Mouse (Mus musculus) limb, embryonic 13.5 days (tissue): ENCODE results near the gene Gm10320. TPM values are rescaled to one million over a fixed set of nuclear protein-coding genes. Genes with fewer than 3 reads are reported as not detected.
A peak's percentile ranks its signal among the peaks of the same experiment; 100 is the strongest.

ENCODE experiments used
- ATAC-seq: fragments of 200-750 bp; cut with Nextera tagmentation; 2 replicates; pipeline ENCODE4 v1.8.0; 2017; ENCODE audit warnings: low read depth, moderate number of reproducible peaks, moderate TSS enrichment; ENCODE audit not compliant: low FRiP score
- H3K27ac ChIP-seq: fragments of 300-500 bp; sonication (generic); 2 replicates; pipeline ENCODE4 v1.5.1; 2015; ENCODE audit warnings: inconsistent platforms, mild to moderate bottlenecking, moderate library complexity
- H3K27me3 ChIP-seq: fragments of 300-500 bp; sonication (generic); 2 replicates; pipeline ENCODE4 v1.6.1; 2015; ENCODE audit warnings: mild to moderate bottlenecking, inconsistent platforms
- H3K36me3 ChIP-seq: fragments of 300-500 bp; sonication (generic); 2 replicates; pipeline ENCODE4 v1.6.1; 2015; ENCODE audit warnings: inconsistent platforms, mild to moderate bottlenecking, moderate library complexity
- H3K4me1 ChIP-seq: fragments of 300-500 bp; sonication (generic); 2 replicates; pipeline ENCODE4 v1.6.1; 2015; ENCODE audit warnings: inconsistent platforms
- H3K4me2 ChIP-seq: fragments of 300-500 bp; sonication (generic); replicated peaks from 2 replicates; pipeline ENCODE4 v1.6.1; 2015; ENCODE audit warnings: inconsistent platforms, mild to moderate bottlenecking, moderate library complexity
- H3K4me3 ChIP-seq: fragments of 300-500 bp; sonication (generic); 2 replicates; pipeline ENCODE4 v1.5.1; 2015; ENCODE audit warnings: moderate library complexity, mild to moderate bottlenecking, inconsistent platforms
- H3K9ac ChIP-seq: fragments of 300-500 bp; sonication (generic); 2 replicates; pipeline ENCODE4 v1.6.1; 2015; ENCODE audit warnings: mild to moderate bottlenecking, inconsistent platforms
- H3K9me3 ChIP-seq: fragments of 300-500 bp; sonication (generic); 2 replicates; pipeline ENCODE4 v1.6.1; 2016; ENCODE audit warnings: inconsistent platforms
- WGBS: fragments of 180-500 bp; shearing (Covaris S2); methylation state at CpG from one replicate; pipeline ENCODE4 v1.1.7; 2015; 5-methylcytosine and 5-hydroxymethylcytosine counted together
- polyA plus RNA-seq: library from polyadenylated mRNA; unstranded; fragments of >200 nt; fragmentation: Nextera tagmentation; extraction: Ambion mirVana; gene quantifications from 2 replicates; pipeline ENCODE4 v1.2.1, GENCODE M21; 2015

Gm10320 gene
- polyA plus RNA-seq: 1.8 and 3.4 TPM in 2 replicates

- H3K9me3 ChIP-seq: no peaks in the 10 kb centered on the region
- H3K4me3 ChIP-seq: no peak within 1 kb of the TSS
- ATAC-seq: no peak
- no peak within 1 kb of the TSS for H3K9ac ChIP-seq
- no peak within 1 kb of the TSS for H3K4me2 ChIP-seq
- peaks cover 10% of the 10 kb centered on the region for H3K27me3 ChIP-seq
- no peak within 1 kb of the TSS for H3K27ac ChIP-seq
- WGBS: 69% methylated on average over 3 of the region's 3 CpGs
- no peaks in the 10 kb centered on the region for H3K36me3 ChIP-seq
- H3K4me1 ChIP-seq: peaks cover 20% of the 10 kb centered on the region
These were observed at the start of gene Gm10320 for GRCm38 (mm10) chr13:98491909-98492308. Gene Gm10320 (minus strand): TSS chr13:98492001.

- no peaks in the 10 kb centered on the region for H3K9me3 ChIP-seq
- no peak overlapping the region for H3K27ac ChIP-seq
- 74% methylated on average over 2 of the region's 2 CpGs for whole genome bisulfite sequencing
- H3K36me3 ChIP-seq: no peaks in the 10 kb centered on the region
- H3K27me3 ChIP-seq: peaks cover 8% of the 10 kb centered on the region; the same call in 1 of the 2 replicates
- peaks cover 11% of the 10 kb centered on the region for H3K4me1 ChIP-seq
- no peak overlapping the region for H3K4me3 ChIP-seq
- no peak overlapping the region for H3K9ac ChIP-seq
- H3K4me2 ChIP-seq: no peak overlapping the region
- no peak for ATAC-seq
These were observed 49.8 kb upstream of the Gm10320 start for GRCm38 (mm10) chr13:98541601-98542000.

- H3K4me2 ChIP-seq: no peak overlapping the region
- no peak overlapping the region for H3K27ac ChIP-seq
- H3K9me3 ChIP-seq: no peaks in the 10 kb centered on the region
- no peak overlapping the region for H3K9ac ChIP-seq
- no peaks in the 10 kb centered on the region for H3K36me3 ChIP-seq
- no peak for ATAC-seq
- H3K4me1 ChIP-seq: peaks cover 6% of the 10 kb centered on the region
- H3K4me3 ChIP-seq: no peak overlapping the region
- WGBS: 86% methylated on average over 3 of the region's 3 CpGs
- H3K27me3 ChIP-seq: peaks cover 15% of the 10 kb centered on the region; the same call in 1 of the 2 replicates
These were observed 48.4 kb upstream of the Gm10320 start for GRCm38 (mm10) chr13:98540206-98540605.

GRCm38 (mm10) chr13:98539311-98539710 lies 47.5 kb upstream of the Gm10320 start:
- ATAC-seq: no peak
- H3K4me1 ChIP-seq: peaks cover 14% of the 10 kb centered on the region
- no peak overlapping the region for H3K27ac ChIP-seq
- H3K36me3 ChIP-seq: no peaks in the 10 kb centered on the region
- H3K9me3 ChIP-seq: no peaks in the 10 kb centered on the region
- H3K9ac ChIP-seq: no peak overlapping the region
- 43% methylated on average over 7 of the region's 7 CpGs for WGBS
- H3K4me2 ChIP-seq: no peak overlapping the region
- H3K4me3 ChIP-seq: no peak overlapping the region
- peaks cover 15% of the 10 kb centered on the region; the same call in 1 of the 2 replicates for H3K27me3 ChIP-seq

GRCm38 (mm10) chr13:98538587-98538986 lies 46.8 kb upstream of the Gm10320 start:
- Histone ChIP-seq H3K9me3 (no peaks in the 10 kb centered on the region), H3K27me3 (peaks cover 16% of the 10 kb centered on the region; the same call in 1 of the 2 replicates), H3K9ac (no peak overlapping the region), H3K4me1 (peaks cover 22% of the 10 kb centered on the region), H3K27ac (no peak overlapping the region), H3K36me3 (no peaks in the 10 kb centered on the region), H3K4me2 (no peak overlapping the region), H3K4me3 (no peak overlapping the region)
- ATAC-seq: no peak
- 71% methylated on average over 5 of the region's 5 CpGs for WGBS

GRCm38 (mm10) chr13:98534913-98535262 lies 43.1 kb upstream of the Gm10320 start:
- H3K9ac ChIP-seq: no peak overlapping the region
- no peak overlapping the region for H3K4me3 ChIP-seq
- peaks cover 34% of the 10 kb centered on the region for H3K4me1 ChIP-seq
- peak overlapping the region; percentile 61; the same call in 1 of the 2 replicates for H3K27ac ChIP-seq
- peak; percentile 32; the same call in 1 of the 2 replicates for ATAC-seq
- peak overlapping the region; percentile 58 for H3K4me2 ChIP-seq
- H3K27me3 ChIP-seq: peaks cover 23% of the 10 kb centered on the region
- H3K9me3 ChIP-seq: peaks cover 11% of the 10 kb centered on the region
- H3K36me3 ChIP-seq: no peaks in the 10 kb centered on the region
- WGBS: 13% methylated on average over 2 of the region's 2 CpGs

- Histone ChIP-seq H3K36me3 (no peaks in the 10 kb centered on the region), H3K9ac (no peak overlapping the region), H3K4me2 (peak overlapping the region; percentile 58), H3K27me3 (peaks cover 23% of the 10 kb centered on the region), H3K27ac (peak overlapping the region; percentile 61; the same call in 1 of the 2 replicates), H3K9me3 (peaks cover 11% of the 10 kb centered on the region), H3K4me1 (peaks cover 34% of the 10 kb centered on the region), H3K4me3 (peak overlapping the region; percentile 5; the same call in 1 of the 2 replicates)
- 11% methylated on average over 18 of the region's 18 CpGs for WGBS
- peak; percentile 72; the same call in 1 of the 2 replicates for ATAC-seq
These were observed 42.5 kb upstream of the Gm10320 start for GRCm38 (mm10) chr13:98534190-98534912.

- peaks cover 11% of the 10 kb centered on the region for H3K9me3 ChIP-seq
- WGBS: 14% methylated on average over 9 of the region's 9 CpGs
- peaks cover 34% of the 10 kb centered on the region for H3K4me1 ChIP-seq
- H3K27me3 ChIP-seq: peaks cover 23% of the 10 kb centered on the region
- peak overlapping the region; percentile 58 for H3K4me2 ChIP-seq
- peak overlapping the region; percentile 22; the same call in 1 of the 2 replicates for H3K27ac ChIP-seq
- no peaks in the 10 kb centered on the region for H3K36me3 ChIP-seq
- no peak overlapping the region for H3K9ac ChIP-seq
- ATAC-seq: peak; percentile 37; the same call in 1 of the 2 replicates
- no peak overlapping the region for H3K4me3 ChIP-seq
These were observed 41.6 kb upstream of the Gm10320 start for GRCm38 (mm10) chr13:98533415-98533814.

- Histone ChIP-seq H3K4me3 (no peak overlapping the region), H3K9ac (no peak overlapping the region), H3K9me3 (peaks cover 11% of the 10 kb centered on the region), H3K4me1 (peaks cover 34% of the 10 kb centered on the region), H3K27me3 (peaks cover 23% of the 10 kb centered on the region), H3K4me2 (peak overlapping the region; percentile 58), H3K27ac (no peak overlapping the region), H3K36me3 (no peaks in the 10 kb centered on the region)
- 57% methylated on average over 12 of the region's 12 CpGs for WGBS
- no peak for ATAC-seq
These were observed 41.0 kb upstream of the Gm10320 start for GRCm38 (mm10) chr13:98532699-98533375.

- Histone ChIP-seq H3K9me3 (peaks cover 11% of the 10 kb centered on the region), H3K4me2 (no peak overlapping the region), H3K4me1 (peaks cover 34% of the 10 kb centered on the region), H3K4me3 (no peak overlapping the region), H3K36me3 (no peaks in the 10 kb centered on the region), H3K9ac (no peak overlapping the region), H3K27me3 (peaks cover 21% of the 10 kb centered on the region), H3K27ac (no peak overlapping the region)
- WGBS: 90% methylated on average over 9 of the region's 9 CpGs
- ATAC-seq: no peak
These were observed 40.2 kb upstream of the Gm10320 start for GRCm38 (mm10) chr13:98531976-98532375.

GRCm38 (mm10) chr13:98531306-98531705 lies 39.5 kb upstream of the Gm10320 start:
- no peak overlapping the region for H3K9ac ChIP-seq
- peaks cover 17% of the 10 kb centered on the region; the same call in 1 of the 2 replicates for H3K27me3 ChIP-seq
- ATAC-seq: no peak
- H3K9me3 ChIP-seq: peaks cover 11% of the 10 kb centered on the region
- WGBS: 43% methylated on average over 3 of the region's 3 CpGs
- H3K4me3 ChIP-seq: no peak overlapping the region
- no peaks in the 10 kb centered on the region for H3K36me3 ChIP-seq
- H3K4me1 ChIP-seq: peaks cover 34% of the 10 kb centered on the region
- no peak overlapping the region for H3K27ac ChIP-seq
- no peak overlapping the region for H3K4me2 ChIP-seq

GRCm38 (mm10) chr13:98523719-98524316 lies 32.0 kb upstream of the Gm10320 start:
- Histone ChIP-seq H3K9me3 (peaks cover 8% of the 10 kb centered on the region), H3K4me1 (peaks cover 7% of the 10 kb centered on the region; the same call in 1 of the 2 replicates), H3K36me3 (no peaks in the 10 kb centered on the region), H3K9ac (no peak overlapping the region), H3K4me2 (no peak overlapping the region), H3K4me3 (no peak overlapping the region), H3K27ac (no peak overlapping the region), H3K27me3 (0 out of 2 replicates have a peak, but pooled peaks cover 6% of the 10 kb centered on the region)
- 21% methylated on average over 6 of the region's 6 CpGs for WGBS
- peak; percentile 72 for ATAC-seq
